Mouse (Mus musculus) frontal cortex, adult 2 months (tissue): ENCODE results near the gene Trim62. TPM values are rescaled to one million over a fixed set of nuclear protein-coding genes. Genes with fewer than 3 reads are reported as not detected.

Experiments used
- DNase-seq, 2 experiments: peaks; one replicate each; pipeline ENCODE4 v3.0.0; 2022; ENCODE audit warnings: low spot score in 1 of 2; ENCODE audit errors: extremely low spot score in 1 of 2
- polyA plus RNA-seq: library from polyadenylated mRNA; depleted of rRNA; stranded (reverse); fragments of >200 nt; gene quantifications from 2 replicates; pipeline ENCODE4 v1.2.3, GENCODE M21; 2012; rRNA removed

The Trim62 gene
- 26.0 and 26.5 TPM in 2 replicates for polyA plus RNA-seq

- DNase-seq: peak in 1 of 2 experiments; percentile 57
Measured at GRCm38 (mm10) chr4:128883379-128883781, at the start of gene Trim62. Trim62 (plus strand) TSS chr4:128883580.

DNA sequence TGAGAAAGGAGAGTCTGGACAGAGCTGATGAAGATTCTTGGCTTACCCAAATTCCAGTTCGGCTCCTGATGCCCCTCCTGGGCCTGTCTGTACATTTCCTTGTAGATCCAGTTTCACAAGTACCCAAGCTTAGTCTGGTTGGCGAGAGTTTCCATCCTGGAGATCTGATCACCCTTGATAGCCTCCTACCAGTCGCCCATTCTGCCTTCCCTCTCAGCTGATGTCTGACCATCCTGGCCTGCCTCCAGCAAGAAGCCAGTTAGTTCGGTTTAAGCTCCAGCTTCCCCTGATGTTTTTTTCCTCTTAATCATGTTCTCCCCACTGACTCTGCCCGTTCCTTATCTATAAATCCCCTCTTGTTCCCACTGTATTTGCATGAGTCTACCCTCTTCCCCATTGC is 45.2 kb upstream of the Trim62 start:
- no peak for DNase-seq

- peak in 1 of 2 experiments; percentile 23 for DNase-seq
Measured at GRCm38 (mm10) chr4:128839811-128840738, 43.3 kb upstream of the Trim62 start.

DNA sequence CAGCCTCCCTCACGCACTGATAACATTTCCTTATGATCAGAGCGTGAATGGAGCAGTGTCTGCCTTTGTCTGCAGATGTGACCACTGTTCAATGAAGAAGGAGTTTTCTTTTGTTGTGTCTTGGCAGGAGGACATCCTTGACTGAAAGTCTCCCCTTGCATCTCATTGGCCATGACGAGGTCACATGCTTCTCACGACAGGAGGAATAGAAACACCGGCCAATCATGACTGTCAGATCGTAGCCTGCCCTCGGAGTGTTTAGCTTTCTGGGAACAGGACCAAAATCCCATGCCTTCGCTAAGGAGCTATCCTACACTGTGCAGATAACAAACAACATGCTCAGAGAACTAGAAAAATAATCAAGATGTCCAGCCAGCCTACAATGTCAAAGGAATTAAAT is 42.1 kb upstream of the Trim62 start:
- DNase-seq: no peak

GRCm38 (mm10) chr4:128844566-128844965 is 38.8 kb upstream of the Trim62 start:
- DNase-seq: no peak

GRCm38 (mm10) chr4:128845367-128845973 is 37.9 kb upstream of the Trim62 start:
- no peak for DNase-seq

DNA sequence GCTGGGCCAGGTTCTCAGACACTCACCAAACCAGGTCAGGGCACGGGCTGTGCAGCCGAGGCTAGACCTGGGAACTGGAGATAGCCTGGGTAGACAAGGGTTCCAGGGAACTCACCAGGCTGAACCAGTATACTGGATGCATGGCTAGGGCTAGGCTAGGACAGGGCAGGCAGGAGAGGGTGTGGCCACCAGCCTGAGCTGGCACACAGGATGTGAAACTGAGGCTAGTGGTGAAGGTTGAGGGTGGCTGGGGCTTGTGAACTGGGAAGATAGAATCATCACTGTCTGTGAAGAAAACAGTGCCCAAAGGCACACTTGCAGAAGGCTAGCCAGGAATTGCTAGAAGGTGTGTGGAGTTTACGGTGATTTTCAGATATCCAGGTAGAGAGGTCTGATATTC is 34.4 kb upstream of the Trim62 start:
- no peak for DNase-seq

- no peak for DNase-seq
Measured at GRCm38 (mm10) chr4:128849686-128850085, 33.7 kb upstream of the Trim62 start.

- DNase-seq: no peak
Measured at GRCm38 (mm10) chr4:128852266-128852887, 31.0 kb upstream of the Trim62 start.

DNA sequence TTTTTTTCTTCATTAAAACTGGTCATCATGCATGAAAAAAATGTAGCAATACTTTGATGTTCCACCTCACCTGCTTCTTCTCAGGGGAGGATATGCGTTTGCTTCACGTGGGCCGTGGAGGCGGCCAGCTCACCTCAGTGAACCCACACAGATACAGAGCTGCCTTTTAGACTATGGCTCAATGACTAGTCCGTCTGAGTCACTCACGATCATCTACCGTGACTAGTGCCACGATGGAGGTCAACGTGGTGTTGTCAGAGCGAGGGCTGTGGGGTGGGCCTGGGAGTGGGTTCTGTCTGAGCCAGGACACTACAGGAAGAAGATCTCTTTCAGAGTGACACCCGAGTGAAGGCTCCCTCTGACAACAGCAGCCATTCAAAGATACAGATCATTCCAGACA is 30.3 kb upstream of the Trim62 start:
- DNase-seq: no peak

- no peak for DNase-seq
Measured at GRCm38 (mm10) chr4:128855613-128856040, 27.8 kb upstream of the Trim62 start.

- DNase-seq: no peak
Measured at GRCm38 (mm10) chr4:128857212-128857611, 26.2 kb upstream of the Trim62 start.

DNA sequence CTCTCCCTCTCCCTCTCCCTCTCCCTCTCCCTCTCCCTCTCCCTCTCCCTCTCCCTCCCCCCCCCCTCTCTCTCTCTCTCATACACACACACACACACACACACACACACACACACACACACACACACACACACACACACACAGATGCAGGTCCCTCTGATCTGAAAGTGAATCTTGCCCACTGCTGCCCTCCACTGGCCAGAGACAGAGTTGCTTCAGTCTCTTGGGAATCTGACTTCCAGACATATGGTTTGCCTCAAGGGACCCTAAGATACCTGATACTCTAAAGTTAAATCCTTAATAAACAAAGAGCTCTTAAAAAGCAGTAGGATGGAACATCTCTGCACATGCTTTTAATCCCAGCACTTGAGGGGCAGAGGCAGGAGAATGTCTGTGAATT is 25.2 kb upstream of the Trim62 start:
- peak in 1 of 2 experiments; percentile 87 for DNase-seq

- no peak for DNase-seq
Measured at GRCm38 (mm10) chr4:128858878-128859277, 24.5 kb upstream of the Trim62 start.

GRCm38 (mm10) chr4:128872992-128873391 is 10.4 kb upstream of the Trim62 start:
- peak in 1 of 2 experiments; percentile 59 for DNase-seq

- DNase-seq: no peak
Measured at GRCm38 (mm10) chr4:128874062-128874461, 9.3 kb upstream of the Trim62 start.

DNA sequence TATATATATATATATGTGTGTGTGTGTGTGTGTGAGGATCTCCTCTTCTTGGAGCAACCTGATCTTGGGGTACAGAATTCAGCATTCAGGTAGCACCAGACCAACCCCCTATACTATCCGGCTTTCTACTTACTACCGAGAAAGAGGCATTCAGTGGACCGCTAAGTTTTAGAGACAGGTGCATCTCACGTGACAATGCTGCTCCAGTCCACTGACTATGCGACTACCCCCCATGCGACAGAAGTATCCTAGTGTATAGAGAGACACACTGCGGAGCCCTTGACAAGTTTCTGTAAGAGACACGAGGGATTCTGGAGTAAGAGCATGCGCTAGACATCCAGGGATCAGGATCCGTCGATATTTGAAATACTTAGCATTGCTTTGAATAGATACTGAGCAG is 7.9 kb upstream of the Trim62 start:
- DNase-seq: no peak

- DNase-seq: no peak
Measured at GRCm38 (mm10) chr4:128877520-128877919, 5.9 kb upstream of the Trim62 start.

GRCm38 (mm10) chr4:128878901-128879491 is 4.4 kb upstream of the Trim62 start:
- DNase-seq: no peak

DNA sequence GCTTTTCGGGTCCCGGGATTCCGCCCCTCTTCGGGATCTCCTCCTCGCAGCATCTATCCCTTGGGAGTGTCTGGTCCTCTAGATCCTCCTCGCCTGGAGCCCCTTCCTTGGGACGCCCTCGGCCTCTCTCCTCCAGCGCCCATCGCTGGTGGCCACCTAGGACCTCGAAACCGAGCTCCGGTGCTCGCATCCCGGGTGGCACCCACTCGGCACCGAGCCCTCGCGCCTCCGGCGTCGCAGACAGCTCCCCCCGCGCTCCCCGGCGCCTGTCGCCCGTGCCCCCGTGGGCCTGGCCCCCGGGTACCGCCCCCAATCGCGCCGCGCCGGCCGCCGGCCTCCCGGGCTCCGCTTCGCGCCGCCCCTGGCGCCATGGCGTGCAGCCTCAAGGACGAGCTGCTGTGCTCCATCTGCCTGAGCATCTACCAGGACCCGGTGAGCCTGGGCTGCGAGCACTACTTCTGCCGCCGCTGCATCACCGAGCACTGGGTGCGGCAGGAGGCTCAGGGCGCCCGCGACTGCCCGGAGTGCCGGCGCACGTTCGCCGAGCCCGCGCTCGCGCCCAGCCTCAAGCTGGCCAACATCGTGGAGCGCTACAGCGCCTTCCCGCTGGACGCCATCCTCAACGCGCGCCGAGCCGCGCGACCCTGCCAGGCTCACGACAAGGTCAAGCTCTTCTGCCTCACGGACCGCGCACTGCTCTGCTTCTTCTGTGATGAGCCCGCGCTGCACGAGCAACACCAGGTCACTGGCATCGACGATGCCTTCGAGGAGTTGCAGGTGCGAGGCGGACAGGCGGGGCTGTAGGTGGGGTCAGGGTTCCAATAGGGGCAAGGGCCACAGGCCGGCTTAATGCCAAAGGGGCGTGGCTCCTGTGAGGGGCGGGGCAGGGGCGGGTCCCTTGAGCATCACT is 676 bp downstream of the Trim62 start:
- peak in 1 of 2 experiments; percentile 45 for DNase-seq
